Mouse (Mus musculus) hindbrain, embryonic 11.5 days (tissue): ENCODE measurements around the gene Epha8. TPM values are rescaled to one million over a fixed set of nuclear protein-coding genes. Genes with fewer than 3 reads are reported as not detected.
A peak's percentile ranks its signal among the peaks of the same experiment; 100 is the strongest.

Experiments
- ATAC-seq: fragments of 200-750 bp; cut with Nextera tagmentation; 2 replicates; pipeline ENCODE4 v1.8.0; 2017; ENCODE audit warnings: mild to moderate bottlenecking, moderate TSS enrichment, moderate library complexity; ENCODE audit not compliant: low FRiP score
- DNase-seq: peaks from one replicate; pipeline ENCODE4 v3.0.0-alpha.2; 2015; ENCODE audit warnings: low spot score
- H3K27ac ChIP-seq: fragments of 300-500 bp; sonication (generic); 2 replicates; pipeline ENCODE4 v1.5.1; 2014; ENCODE audit warnings: mild to moderate bottlenecking, low read depth, low read length
- H3K27me3 ChIP-seq: fragments of 300-500 bp; sonication (generic); 2 replicates; pipeline ENCODE4 v1.6.1; 2014; ENCODE audit warnings: mild to moderate bottlenecking, low read length, moderate library complexity, mixed read lengths; ENCODE audit not compliant: control insufficient read depth, insufficient read depth
- H3K36me3 ChIP-seq: fragments of 300-500 bp; sonication (generic); 2 replicates; pipeline ENCODE4 v1.6.1; 2014; ENCODE audit warnings: mild to moderate bottlenecking, low read length, moderate library complexity, mixed read lengths; ENCODE audit not compliant: control insufficient read depth, insufficient read depth
- H3K4me1 ChIP-seq: fragments of 300-500 bp; sonication (generic); replicated peaks from 2 replicates; pipeline ENCODE4 v1.6.1; 2014; ENCODE audit warnings: low read length, mixed read lengths; ENCODE audit not compliant: control insufficient read depth, insufficient read depth
- H3K4me2 ChIP-seq: fragments of 300-500 bp; sonication (generic); replicated peaks from 2 replicates; pipeline ENCODE4 v1.6.1; 2014; ENCODE audit warnings: mild to moderate bottlenecking, low read depth, low read length
- H3K4me3 ChIP-seq: fragments of 300-500 bp; sonication (generic); 2 replicates; pipeline ENCODE4 v1.5.1; 2014; ENCODE audit warnings: low read depth, low read length
- H3K9ac ChIP-seq: fragments of 300-500 bp; sonication (generic); 2 replicates; pipeline ENCODE4 v1.6.1; 2014; ENCODE audit warnings: low read depth, low read length
- H3K9me3 ChIP-seq: fragments of 300-500 bp; sonication (generic); 2 replicates; pipeline ENCODE4 v1.6.1; 2016; ENCODE audit warnings: low read length; ENCODE audit not compliant: control insufficient read depth
- WGBS: fragments of 180-500 bp; shearing (Covaris S2); extraction: QIAGEN DNeasy Blood & Tissue Kit; methylation state at CpG from one replicate; pipeline ENCODE4 v1.1.7; 2014; 5-methylcytosine and 5-hydroxymethylcytosine counted together
- polyA plus RNA-seq: library from polyadenylated mRNA; unstranded; fragments of >200 nt; fragmentation: Nextera tagmentation; extraction: Ambion mirVana; gene quantifications from 2 replicates; pipeline ENCODE4 v1.2.1, GENCODE M21; 2014

Epha8 gene
- polyA plus RNA-seq, 1 experiment from 2014 or later = 0.99 TPM

GRCm38 (mm10) chr4:136964990-136965421 is 8.4 kb upstream of the Epha8 start:
- Histone ChIP-seq H3K9me3 (no peaks in the 10 kb centered on the region), H3K27ac (no peak overlapping the region), H3K27me3 (peaks cover 4% of the 10 kb centered on the region; the same call in 1 of the 2 replicates), H3K4me2 (no peak overlapping the region), H3K4me1 (peaks cover 15% of the 10 kb centered on the region), H3K36me3 (no peaks in the 10 kb centered on the region), H3K4me3 (no peak overlapping the region), H3K9ac (no peak overlapping the region)
- WGBS = 29% methylated on average over 15 of the region's 15 CpGs
- peak; percentile 53 for DNase-seq
- ATAC-seq = peak; percentile 25; the same call in 1 of the 2 replicates

GRCm38 (mm10) chr4:136962447-136962846 is 5.8 kb upstream of the Epha8 start:
- no peaks in the 10 kb centered on the region for H3K36me3 ChIP-seq
- ATAC-seq (no peak), DNase-seq (no peak)
- peaks cover 5% of the 10 kb centered on the region for H3K4me1 ChIP-seq
- H3K4me3 ChIP-seq = no peak overlapping the region
- H3K9me3 ChIP-seq = no peaks in the 10 kb centered on the region
- H3K4me2 ChIP-seq = no peak overlapping the region
- H3K9ac ChIP-seq = peak overlapping the region; percentile 7; the same call in 1 of the 2 replicates
- H3K27me3 ChIP-seq = peaks cover 21% of the 10 kb centered on the region
- H3K27ac ChIP-seq = 0 out of 2 replicates have a peak overlapping the region, but pooled peaks have one; percentile 24
- 50% methylated on average over 4 of the region's 4 CpGs for WGBS

DNA sequence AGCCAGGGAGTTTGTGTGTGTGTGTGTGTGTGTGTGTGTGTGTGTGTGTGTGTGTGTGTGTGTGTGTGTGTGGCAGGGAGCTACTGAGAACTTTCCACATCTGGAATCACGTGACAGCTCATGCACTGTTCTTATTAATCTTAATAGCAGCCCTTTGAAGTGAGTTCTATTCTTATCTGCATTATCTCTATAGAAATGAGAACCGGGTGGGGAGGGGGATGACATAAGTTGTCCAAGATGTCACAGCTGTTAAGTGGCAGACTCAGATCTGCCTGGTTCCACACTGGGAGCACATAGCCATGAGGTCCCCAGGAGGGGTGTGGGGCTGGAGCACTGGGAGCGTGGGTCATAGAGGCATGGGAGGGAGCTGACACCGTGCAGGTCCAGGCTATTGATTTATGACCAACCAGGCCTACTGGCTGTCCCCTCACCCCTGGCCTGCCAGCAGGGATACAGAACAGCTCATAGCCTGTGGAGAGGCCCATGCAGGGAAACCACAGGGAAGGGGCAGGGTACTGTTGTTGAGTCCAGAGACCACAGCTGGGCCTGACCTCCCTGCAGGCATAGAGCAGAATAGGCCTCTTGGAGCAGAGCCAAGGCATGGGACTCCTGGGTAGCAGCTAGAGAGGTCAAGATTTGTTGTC is 5.1 kb upstream of the Epha8 start:
- no peak overlapping the region for H3K27ac ChIP-seq
- WGBS = 24% methylated on average over 4 of the region's 4 CpGs
- H3K36me3 ChIP-seq = no peaks in the 10 kb centered on the region
- H3K27me3 ChIP-seq = peaks cover 28% of the 10 kb centered on the region
- no peaks in the 10 kb centered on the region for H3K9me3 ChIP-seq
- ATAC-seq (peak; percentile 54; the same call in 1 of the 2 replicates), DNase-seq (no peak)
- no peak overlapping the region for H3K4me2 ChIP-seq
- peaks cover 3% of the 10 kb centered on the region for H3K4me1 ChIP-seq
- peak overlapping the region; percentile 7; the same call in 1 of the 2 replicates for H3K9ac ChIP-seq
- no peak overlapping the region for H3K4me3 ChIP-seq

GRCm38 (mm10) chr4:136960581-136960980 is 4.0 kb upstream of the Epha8 start:
- H3K4me3 ChIP-seq = no peak overlapping the region
- H3K27me3 ChIP-seq = peaks cover 39% of the 10 kb centered on the region
- no peaks in the 10 kb centered on the region for H3K36me3 ChIP-seq
- H3K27ac ChIP-seq = no peak overlapping the region
- ATAC-seq (no peak), DNase-seq (no peak)
- H3K9me3 ChIP-seq = no peaks in the 10 kb centered on the region
- no peak overlapping the region for H3K4me2 ChIP-seq
- no peak overlapping the region for H3K9ac ChIP-seq
- WGBS = 52% methylated on average over 9 of the region's 9 CpGs
- peaks cover 7% of the 10 kb centered on the region for H3K4me1 ChIP-seq

GRCm38 (mm10) chr4:136960068-136960467 is 3.5 kb upstream of the Epha8 start:
- no peak overlapping the region for H3K9ac ChIP-seq
- no peak for ATAC-seq
- H3K36me3 ChIP-seq = no peaks in the 10 kb centered on the region
- H3K4me2 ChIP-seq = no peak overlapping the region
- peaks cover 44% of the 10 kb centered on the region for H3K27me3 ChIP-seq
- no peak overlapping the region for H3K27ac ChIP-seq
- no peak for DNase-seq
- WGBS = 56% methylated on average over 3 of the region's 3 CpGs
- no peak overlapping the region for H3K4me3 ChIP-seq
- H3K4me1 ChIP-seq = peaks cover 7% of the 10 kb centered on the region
- H3K9me3 ChIP-seq = no peaks in the 10 kb centered on the region

GRCm38 (mm10) chr4:136954562-136954961 is 2.1 kb downstream of the Epha8 start:
- Histone ChIP-seq H3K36me3 (no peaks in the 10 kb centered on the region), H3K27ac (no peak overlapping the region), H3K4me1 (peaks cover 8% of the 10 kb centered on the region), H3K9ac (no peak overlapping the region), H3K27me3 (peaks cover 51% of the 10 kb centered on the region), H3K9me3 (no peaks in the 10 kb centered on the region), H3K4me3 (no peak overlapping the region), H3K4me2 (no peak overlapping the region)
- DNase-seq = no peak
- no peak for ATAC-seq
- 78% methylated on average over 6 of the region's 6 CpGs for WGBS

DNA sequence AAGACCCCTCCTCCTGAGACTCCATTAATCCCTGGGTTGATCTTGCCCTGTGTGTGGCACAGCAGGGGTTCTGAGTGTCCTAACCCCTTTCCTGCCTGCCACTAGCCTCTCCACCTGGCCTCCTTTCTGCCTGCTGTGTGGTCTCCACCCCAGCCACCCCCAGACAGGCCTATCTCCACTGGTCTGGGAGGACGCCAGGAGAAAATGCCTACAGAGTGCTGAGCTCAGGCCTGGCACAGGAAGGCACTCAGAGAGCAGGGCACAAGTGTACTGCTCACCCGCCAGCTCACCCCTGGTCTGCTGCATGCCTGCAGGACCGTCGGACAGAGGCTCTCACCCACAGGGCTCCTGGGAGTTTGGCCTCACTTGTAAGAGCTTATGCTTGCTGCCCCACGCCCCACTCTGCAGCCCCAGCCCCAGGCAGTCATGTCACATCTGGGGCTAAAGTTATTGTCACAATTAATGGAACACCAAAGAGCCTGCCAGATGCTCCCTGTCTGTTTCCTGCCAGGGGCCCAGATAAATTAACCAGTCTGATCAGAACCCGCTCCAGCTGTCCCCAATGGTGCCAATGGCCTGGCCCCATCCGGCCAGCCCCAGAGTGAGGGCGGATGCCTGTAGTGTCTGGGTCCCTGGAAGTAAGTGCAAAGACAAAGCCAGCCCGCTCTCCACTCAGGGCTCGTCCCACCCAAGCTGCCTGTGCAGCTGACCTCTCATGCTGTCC is 7.2 kb downstream of the Epha8 start:
- H3K4me3 ChIP-seq = no peak overlapping the region
- WGBS = 48% methylated on average over 10 of the region's 10 CpGs
- peaks cover 3% of the 10 kb centered on the region; the same call in 1 of the 2 replicates for H3K4me1 ChIP-seq
- no peak overlapping the region for H3K27ac ChIP-seq
- no peak overlapping the region for H3K9ac ChIP-seq
- no peak overlapping the region for H3K4me2 ChIP-seq
- no peaks in the 10 kb centered on the region for H3K36me3 ChIP-seq
- DNase-seq = no peak
- H3K9me3 ChIP-seq = no peaks in the 10 kb centered on the region
- H3K27me3 ChIP-seq = peaks cover 6% of the 10 kb centered on the region
- no peak for ATAC-seq

GRCm38 (mm10) chr4:136945397-136945796 is 11.2 kb downstream of the Epha8 start:
- Histone ChIP-seq H3K4me2 (no peak overlapping the region), H3K9me3 (no peaks in the 10 kb centered on the region), H3K36me3 (no peaks in the 10 kb centered on the region), H3K4me1 (peaks cover 3% of the 10 kb centered on the region), H3K27me3 (no peaks in the 10 kb centered on the region), H3K4me3 (no peak overlapping the region), H3K27ac (no peak overlapping the region), H3K9ac (no peak overlapping the region)
- no peak for DNase-seq
- WGBS = 66% methylated on average over 17 of the region's 17 CpGs
- no peak for ATAC-seq
